Mouse (Mus musculus) limb, embryonic 11.5 days (tissue): Measurements from ENCODE around the gene Dnajc6. TPM values are rescaled to one million over a fixed set of nuclear protein-coding genes. Genes with fewer than 3 reads are reported as not detected.

Experiments
- ATAC-seq: fragments of 200-750 bp; cut with Nextera tagmentation; 2 replicates; pipeline ENCODE4 v1.8.0; 2017; ENCODE audit warnings: low read depth; ENCODE audit not compliant: insufficient number of reproducible peaks, low FRiP score, low TSS enrichment
- DNase-seq: peaks from one replicate; pipeline ENCODE4 v3.0.0-alpha.2; 2015; ENCODE audit warnings: low spot score
- H3K27ac ChIP-seq: fragments of 300-500 bp; sonication (generic); replicated peaks from 2 replicates; pipeline ENCODE4 v1.5.1; 2014; ENCODE audit warnings: low read depth, mild to moderate bottlenecking, low read length
- H3K27me3 ChIP-seq: fragments of 300-500 bp; sonication (generic); 2 replicates; pipeline ENCODE4 v1.6.1; 2014; ENCODE audit warnings: mild to moderate bottlenecking, low read length, mixed read lengths; ENCODE audit not compliant: control insufficient read depth, insufficient read depth
- H3K36me3 ChIP-seq: fragments of 300-500 bp; sonication (generic); 2 replicates; pipeline ENCODE4 v1.6.1; 2014; ENCODE audit warnings: mild to moderate bottlenecking, low read length, moderate library complexity, mixed read lengths; ENCODE audit not compliant: control insufficient read depth, insufficient read depth
- H3K4me1 ChIP-seq: fragments of 300-500 bp; sonication (generic); 2 replicates; pipeline ENCODE4 v1.6.1; 2014; ENCODE audit warnings: low read length, mixed read lengths; ENCODE audit not compliant: control insufficient read depth, insufficient read depth
- H3K4me2 ChIP-seq: fragments of 300-500 bp; sonication (generic); 2 replicates; pipeline ENCODE4 v1.6.1; 2014; ENCODE audit warnings: low read depth, mild to moderate bottlenecking, moderate library complexity; ENCODE audit not compliant: severe bottlenecking
- H3K4me3 ChIP-seq: fragments of 300-500 bp; sonication (generic); 2 replicates; pipeline ENCODE4 v1.5.1; 2014; ENCODE audit warnings: low read depth, low read length
- H3K9ac ChIP-seq: fragments of 300-500 bp; sonication (generic); 2 replicates; pipeline ENCODE4 v1.6.1; 2014; ENCODE audit warnings: mild to moderate bottlenecking, low read length
- H3K9me3 ChIP-seq: fragments of 300-500 bp; sonication (generic); 2 replicates; pipeline ENCODE4 v1.6.1; 2016; ENCODE audit warnings: low read length; ENCODE audit not compliant: control insufficient read depth
- WGBS: fragments of 180-500 bp; shearing (Covaris S2); extraction: QIAGEN DNeasy Blood & Tissue Kit; methylation state at CpG from one replicate; pipeline ENCODE4 v1.1.7; 2014; 5-methylcytosine and 5-hydroxymethylcytosine counted together
- polyA plus RNA-seq: library from polyadenylated mRNA; unstranded; fragments of >200 nt; fragmentation: Nextera tagmentation; extraction: Ambion mirVana; gene quantifications from 2 replicates; pipeline ENCODE4 v1.2.1, GENCODE M21; 2014

The Dnajc6 gene
- polyA plus RNA-seq, 1 experiment from 2014 or later, result 0.89 TPM

- no peaks in the 10 kb centered on the region for H3K27me3 ChIP-seq
- no peak overlapping the region for H3K4me2 ChIP-seq
- no peak overlapping the region for H3K27ac ChIP-seq
- no peak overlapping the region for H3K4me3 ChIP-seq
- H3K36me3 ChIP-seq, result no peaks in the 10 kb centered on the region
- WGBS, result 30% methylated on average over 19 of the region's 19 CpGs
- ATAC-seq, result no peak
- no peaks in the 10 kb centered on the region for H3K4me1 ChIP-seq
- no peaks in the 10 kb centered on the region for H3K9me3 ChIP-seq
- DNase-seq, result peak; percentile 22
- H3K9ac ChIP-seq, result no peak overlapping the region
Observed at GRCm38 (mm10) chr4:101584524-101585454, 88.3 kb downstream of the Dnajc6 start.

GRCm38 (mm10) chr4:101585455-101586184, 89.2 kb downstream of the Dnajc6 start:
- WGBS, result 66% methylated on average over 8 of the region's 8 CpGs

GRCm38 (mm10) chr4:101588932-101589331, 92.5 kb downstream of the Dnajc6 start:
- no peak for ATAC-seq

More at GRCm38 (mm10) chr4:101585455-101586184, 89.2 kb downstream of the Dnajc6 start:
- no peak overlapping the region for H3K4me3 ChIP-seq
- DNase-seq (no peak), ATAC-seq (no peak)
- H3K9me3 ChIP-seq, result no peaks in the 10 kb centered on the region
- no peaks in the 10 kb centered on the region for H3K36me3 ChIP-seq
- H3K27ac ChIP-seq, result no peak overlapping the region
- H3K27me3 ChIP-seq, result no peaks in the 10 kb centered on the region
- H3K4me1 ChIP-seq, result no peaks in the 10 kb centered on the region
- no peak overlapping the region for H3K9ac ChIP-seq
- H3K4me2 ChIP-seq, result no peak overlapping the region

GRCm38 (mm10) chr4:101589771-101590170, 93.3 kb downstream of the Dnajc6 start:
- H3K9me3 ChIP-seq, result no peaks in the 10 kb centered on the region
- no peak overlapping the region for H3K4me2 ChIP-seq
- H3K4me1 ChIP-seq, result no peaks in the 10 kb centered on the region
- DNase-seq (no peak), ATAC-seq (no peak)
- WGBS, result 90% methylated on average over 3 of the region's 3 CpGs
- H3K36me3 ChIP-seq, result no peaks in the 10 kb centered on the region
- H3K27ac ChIP-seq, result no peak overlapping the region
- no peak overlapping the region for H3K9ac ChIP-seq
- H3K27me3 ChIP-seq, result no peaks in the 10 kb centered on the region
- H3K4me3 ChIP-seq, result no peak overlapping the region

More at GRCm38 (mm10) chr4:101588932-101589331, 92.5 kb downstream of the Dnajc6 start:
- H3K4me1 ChIP-seq, result no peaks in the 10 kb centered on the region
- no peak for DNase-seq
- 88% methylated on average over 8 of the region's 8 CpGs for WGBS
- no peak overlapping the region for H3K9ac ChIP-seq
- no peaks in the 10 kb centered on the region for H3K9me3 ChIP-seq
- no peaks in the 10 kb centered on the region for H3K27me3 ChIP-seq
- no peak overlapping the region for H3K4me2 ChIP-seq
- H3K27ac ChIP-seq, result no peak overlapping the region
- no peak overlapping the region for H3K4me3 ChIP-seq
- H3K36me3 ChIP-seq, result no peaks in the 10 kb centered on the region

- H3K9me3 ChIP-seq, result no peaks in the 10 kb centered on the region
- ATAC-seq, result no peak
- H3K27me3 ChIP-seq, result no peaks in the 10 kb centered on the region
- H3K36me3 ChIP-seq, result no peaks in the 10 kb centered on the region
- H3K9ac ChIP-seq, result no peak overlapping the region
- no peaks in the 10 kb centered on the region for H3K4me1 ChIP-seq
- DNase-seq, result no peak
- H3K4me2 ChIP-seq, result no peak overlapping the region
- no peak overlapping the region for H3K27ac ChIP-seq
- WGBS, result 81% methylated on average over 1 of the region's 1 CpGs
- no peak overlapping the region for H3K4me3 ChIP-seq
Observed at GRCm38 (mm10) chr4:101591400-101591799, 95.0 kb downstream of the Dnajc6 start.

- Histone ChIP-seq H3K4me2 (no peak overlapping the region), H3K36me3 (no peaks in the 10 kb centered on the region), H3K9me3 (no peaks in the 10 kb centered on the region), H3K9ac (no peak overlapping the region), H3K27ac (no peak overlapping the region), H3K4me3 (no peak overlapping the region), H3K27me3 (no peaks in the 10 kb centered on the region), H3K4me1 (no peaks in the 10 kb centered on the region)
- 77% methylated on average over 3 of the region's 3 CpGs for WGBS
- ATAC-seq (no peak), DNase-seq (no peak)
Observed at GRCm38 (mm10) chr4:101592466-101592865, 96.0 kb downstream of the Dnajc6 start.

- peak; percentile 40 for DNase-seq
- Histone ChIP-seq H3K9me3 (no peaks in the 10 kb centered on the region), H3K9ac (no peak overlapping the region), H3K27me3 (no peaks in the 10 kb centered on the region), H3K36me3 (no peaks in the 10 kb centered on the region), H3K4me3 (no peak overlapping the region), H3K4me2 (no peak overlapping the region), H3K4me1 (no peaks in the 10 kb centered on the region), H3K27ac (no peak overlapping the region)
- no peak for ATAC-seq
Observed at GRCm38 (mm10) chr4:101601758-101602157, 105.3 kb downstream of the Dnajc6 start.

GRCm38 (mm10) chr4:101603635-101604034, 107.2 kb downstream of the Dnajc6 start:
- no peak for DNase-seq
- no peak for ATAC-seq
- no peaks in the 10 kb centered on the region for H3K9me3 ChIP-seq
- H3K27me3 ChIP-seq, result no peaks in the 10 kb centered on the region
- H3K27ac ChIP-seq, result no peak overlapping the region
- H3K4me2 ChIP-seq, result no peak overlapping the region
- no peaks in the 10 kb centered on the region for H3K36me3 ChIP-seq
- H3K9ac ChIP-seq, result no peak overlapping the region
- WGBS, result 81% methylated on average over 3 of the region's 3 CpGs
- H3K4me3 ChIP-seq, result no peak overlapping the region
- H3K4me1 ChIP-seq, result no peaks in the 10 kb centered on the region
